Mouse (Mus musculus): ENCODE results near the gene Farsb. TPM values are rescaled to one million over a fixed set of nuclear protein-coding genes. Genes with fewer than 3 reads are reported as not detected.

Farsb gene
- 101 TPM for polyA plus RNA-seq (2017; shearing (Covaris generic))

DNA sequence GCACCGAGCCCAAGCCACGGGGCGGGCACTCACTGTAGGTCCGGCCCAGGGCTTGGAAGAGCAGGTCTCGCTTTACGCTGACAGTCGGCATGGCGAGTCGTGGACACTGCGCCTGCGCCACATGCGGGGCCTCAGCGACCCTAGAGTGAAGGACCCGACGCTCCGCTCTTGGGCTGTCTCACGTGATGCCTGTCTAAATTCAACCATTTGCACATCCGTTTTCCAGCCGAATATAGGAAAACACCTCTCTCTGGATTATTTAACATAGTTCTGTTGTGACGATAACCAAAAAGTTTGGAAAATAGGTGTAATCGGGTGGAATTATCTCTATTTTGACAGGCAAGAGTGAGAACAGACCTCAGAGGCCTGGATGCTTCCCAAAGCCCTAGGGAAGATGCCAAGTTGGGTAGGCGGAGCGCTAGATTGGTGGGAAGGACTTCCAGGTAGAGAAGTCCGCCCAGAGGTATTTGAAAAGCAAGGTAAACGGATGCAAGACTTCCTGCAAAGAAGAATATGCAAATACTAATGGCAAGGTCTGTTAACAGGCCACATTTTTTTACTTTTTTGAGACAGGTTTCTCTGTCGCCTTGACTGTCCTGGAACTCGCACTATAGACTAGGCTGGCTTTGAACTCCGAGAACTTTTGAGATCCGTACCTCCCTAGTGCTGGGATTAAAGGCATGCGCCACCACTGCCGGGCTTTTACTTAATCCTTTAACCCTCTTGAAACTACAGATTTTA is at the start of gene Farsb:
Farsb (minus strand) TSS at position 146 of the 741 bp plus-strand sequence.

DNA sequence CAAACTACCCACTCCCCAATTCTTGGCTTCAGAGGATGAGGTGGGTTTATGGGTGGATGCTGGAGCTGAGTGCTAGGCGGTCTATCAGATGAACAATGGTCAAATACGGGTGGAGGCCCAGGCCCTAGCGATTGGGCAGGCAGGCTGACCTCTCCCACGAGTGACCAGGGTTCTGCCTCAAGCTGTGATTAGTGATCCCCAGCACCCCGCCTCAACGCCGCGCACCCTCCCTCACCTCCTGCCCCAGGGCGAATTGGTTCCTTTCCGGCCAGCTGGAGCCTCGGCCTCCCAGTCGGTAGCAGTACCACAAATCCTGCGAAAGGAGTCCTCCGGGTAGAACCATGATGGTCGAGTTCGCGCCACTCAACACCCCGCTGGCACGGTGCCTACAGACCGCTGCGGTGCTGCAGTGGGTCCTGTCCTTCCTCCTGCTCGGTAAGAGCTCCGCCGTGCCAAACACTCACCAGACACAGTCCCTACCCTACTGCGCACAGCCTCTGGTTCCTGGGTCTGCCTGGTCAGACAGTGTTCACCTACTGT is 23.0 kb upstream of the Farsb start, which contains the start of gene BC035947:
BC035947 (minus strand) TSS at position 538 of the 540 bp plus-strand sequence.

DNA sequence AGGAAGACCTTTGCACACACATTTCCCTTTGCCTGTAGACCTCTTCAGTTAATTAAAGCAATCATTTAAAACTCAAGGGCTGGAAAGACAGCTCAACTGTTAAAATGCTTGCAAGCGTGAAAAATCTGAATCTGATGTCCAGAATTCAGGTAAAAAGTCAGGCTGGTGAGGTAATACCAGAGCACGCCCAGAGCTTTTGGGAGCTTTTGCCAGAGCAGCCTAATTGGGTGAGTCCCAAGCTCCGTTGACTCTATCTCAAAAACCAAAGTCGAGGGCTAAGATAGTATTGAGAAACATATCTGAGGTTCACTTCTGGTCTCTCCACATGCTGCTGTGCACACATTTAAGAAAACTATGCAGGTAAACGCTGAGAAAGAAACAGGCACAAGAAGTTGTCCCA is 22.2 kb upstream of the Farsb start, which contains the start of gene Mogat1:
Mogat1 (plus strand) TSS at position 130 of the 400 bp plus-strand sequence.

Other genes with a start within 250 kb of the Farsb start
- 0.50 TPM for gene Sgpp2, start 178.6 kb downstream of the Farsb start, polyA plus RNA-seq (2017; shearing (Covaris generic))
- gene Mogat1, start 22.1 kb upstream of the Farsb start, polyA plus RNA-seq (2017; shearing (Covaris generic)) = not detected
- not detected for gene BC035947, start 23.3 kb upstream of the Farsb start, polyA plus RNA-seq (2017; shearing (Covaris generic))
- 15.7 TPM for gene Acsl3, start 168.9 kb upstream of the Farsb start, polyA plus RNA-seq (2017; shearing (Covaris generic))
- 1.3 TPM for gene Utp14b, start 169.1 kb upstream of the Farsb start, polyA plus RNA-seq (2017; shearing (Covaris generic))